Mouse (Mus musculus): ENCODE results near the gene Mrps18b. TPM values are rescaled to one million over a fixed set of nuclear protein-coding genes. Genes with fewer than 3 reads are reported as not detected.
"Not testable (repeated sequence)": the region's sequence is repeated elsewhere in the genome, so short reads cannot be mapped to it uniquely, and the experiment has no call there.

Gene Mrps18b
- polyA plus RNA-seq (2012; rRNA removed): 62.7 and 62.9 TPM in 2 replicates
- 68.0 and 70.3 TPM in 2 replicates for polyA plus RNA-seq (2014; fragmentation: Nextera tagmentation; extraction: Ambion mirVana)

GRCm38 (mm10) chr17:35916297-35917142 lies at the start of gene Mrps18b, which contains the start of gene Ppp1r10:
Gene Mrps18b (minus strand): TSS chr17:35916389.
Gene Ppp1r10 (plus strand): TSS chr17:35916434.
- DNase-seq (ENCODE audit: low spot score): peak; percentile 98
- Histone ChIP-seq H3K4me3 (replicated peaks; ENCODE audit: low read length) (peak within 1 kb of the TSS; percentile 74), H3K4me2 (replicated peaks; ENCODE audit: low read depth, low read length, severe bottlenecking) (peak within 1 kb of the TSS; percentile 77), H3K36me3 (ENCODE audit: control insufficient read depth, insufficient read depth, low read length) (peaks cover 37% of the 10 kb centered on the region), H3K9ac (ENCODE audit: low read depth, low read length, severe bottlenecking) (peak within 1 kb of the TSS; percentile 98), H3K4me1 (ENCODE audit: control insufficient read depth, insufficient read depth, low read length) (peaks cover 17% of the 10 kb centered on the region), H3K27me3 (ENCODE audit: control insufficient read depth, insufficient read depth, low read length) (no peaks in the 10 kb centered on the region), H3K9me3 (ENCODE audit: control insufficient read depth, low read length) (no peaks in the 10 kb centered on the region), H3K27ac (replicated peaks; ENCODE audit: low read depth, low read length) (peak within 1 kb of the TSS; percentile 97)
- TF ChIP-seq POLR2A (IDR thresholded peaks at IDR 0.05; ENCODE audit: borderline replicate concordance, extremely low read depth, insufficient read depth, insufficient read length): peak; percentile 99; the same call in 1 of the 2 replicates
- WGBS: under 1% methylated on average over 81 of the region's 83 CpGs
- peak; percentile 92 for ATAC-seq (ENCODE audit: low FRiP score, low read depth)

GRCm38 (mm10) chr17:35963279-35963678 lies 47.1 kb upstream of the Mrps18b start:
- no peak overlapping the region for H3K4me2 ChIP-seq (replicated peaks; ENCODE audit: low read depth, low read length, severe bottlenecking)
- WGBS: 86% methylated on average over 10 of the region's 10 CpGs
- H3K9me3 ChIP-seq (ENCODE audit: control insufficient read depth, low read length): no peaks in the 10 kb centered on the region
- H3K9ac ChIP-seq (ENCODE audit: low read depth, low read length, severe bottlenecking): no peak overlapping the region
- no peaks in the 10 kb centered on the region for H3K27me3 ChIP-seq (ENCODE audit: control insufficient read depth, insufficient read depth, low read length)
- peaks cover 66% of the 10 kb centered on the region for H3K36me3 ChIP-seq (ENCODE audit: control insufficient read depth, insufficient read depth, low read length)
- DNase-seq (ENCODE audit: low spot score) (no peak), ATAC-seq (ENCODE audit: low FRiP score, low read depth) (no peak)
- no peak for TF ChIP-seq POLR2A (IDR thresholded peaks at IDR 0.05; ENCODE audit: borderline replicate concordance, extremely low read depth, insufficient read depth, insufficient read length)
- no peak overlapping the region for H3K4me3 ChIP-seq (replicated peaks; ENCODE audit: low read length)
- no peak overlapping the region for H3K27ac ChIP-seq (replicated peaks; ENCODE audit: low read depth, low read length)
- H3K4me1 ChIP-seq (ENCODE audit: control insufficient read depth, insufficient read depth, low read length): no peaks in the 10 kb centered on the region

GRCm38 (mm10) chr17:35958533-35959223 lies 42.5 kb upstream of the Mrps18b start:
- H3K4me2 ChIP-seq (replicated peaks; ENCODE audit: low read depth, low read length, severe bottlenecking): no peak overlapping the region
- no peaks in the 10 kb centered on the region for H3K4me1 ChIP-seq (ENCODE audit: control insufficient read depth, insufficient read depth, low read length)
- DNase-seq (ENCODE audit: low spot score) (no peak), ATAC-seq (ENCODE audit: low FRiP score, low read depth) (no peak)
- H3K9ac ChIP-seq (ENCODE audit: low read depth, low read length, severe bottlenecking): no peak overlapping the region
- WGBS: 96% methylated on average over 15 of the region's 15 CpGs
- H3K27ac ChIP-seq (replicated peaks; ENCODE audit: low read depth, low read length): no peak overlapping the region
- H3K36me3 ChIP-seq (ENCODE audit: control insufficient read depth, insufficient read depth, low read length): peaks cover 81% of the 10 kb centered on the region
- TF ChIP-seq POLR2A (IDR thresholded peaks at IDR 0.05; ENCODE audit: borderline replicate concordance, extremely low read depth, insufficient read depth, insufficient read length): no peak
- H3K27me3 ChIP-seq (ENCODE audit: control insufficient read depth, insufficient read depth, low read length): no peaks in the 10 kb centered on the region
- no peaks in the 10 kb centered on the region for H3K9me3 ChIP-seq (ENCODE audit: control insufficient read depth, low read length)
- H3K4me3 ChIP-seq (replicated peaks; ENCODE audit: low read length): no peak overlapping the region

- Histone ChIP-seq H3K27ac (replicated peaks; ENCODE audit: low read depth, low read length) (no peak overlapping the region), H3K36me3 (ENCODE audit: control insufficient read depth, insufficient read depth, low read length) (peaks cover 42% of the 10 kb centered on the region), H3K9ac (ENCODE audit: low read depth, low read length, severe bottlenecking) (no peak overlapping the region), H3K9me3 (ENCODE audit: control insufficient read depth, low read length) (no peaks in the 10 kb centered on the region), H3K27me3 (ENCODE audit: control insufficient read depth, insufficient read depth, low read length) (no peaks in the 10 kb centered on the region), H3K4me3 (replicated peaks; ENCODE audit: low read length) (no peak overlapping the region), H3K4me1 (ENCODE audit: control insufficient read depth, insufficient read depth, low read length) (no peaks in the 10 kb centered on the region), H3K4me2 (replicated peaks; ENCODE audit: low read depth, low read length, severe bottlenecking) (no peak overlapping the region)
- DNase-seq (ENCODE audit: low spot score) (no peak), ATAC-seq (ENCODE audit: low FRiP score, low read depth) (no peak)
- no peak for TF ChIP-seq POLR2A (IDR thresholded peaks at IDR 0.05; ENCODE audit: borderline replicate concordance, extremely low read depth, insufficient read depth, insufficient read length)
- 78% methylated on average over 8 of the region's 8 CpGs for WGBS
Observed at GRCm38 (mm10) chr17:35954665-35955064, 38.5 kb upstream of the Mrps18b start.

- H3K36me3 ChIP-seq (ENCODE audit: control insufficient read depth, insufficient read depth, low read length): peaks cover 21% of the 10 kb centered on the region
- not testable (repeated sequence) for H3K27me3 ChIP-seq (ENCODE audit: control insufficient read depth, insufficient read depth, low read length); H3K4me1 ChIP-seq (ENCODE audit: control insufficient read depth, insufficient read depth, low read length); H3K27ac ChIP-seq (replicated peaks; ENCODE audit: low read depth, low read length); H3K9me3 ChIP-seq (ENCODE audit: control insufficient read depth, low read length); DNase-seq (ENCODE audit: low spot score); H3K9ac ChIP-seq (ENCODE audit: low read depth, low read length, severe bottlenecking); ATAC-seq (ENCODE audit: low FRiP score, low read depth); H3K4me2 ChIP-seq (replicated peaks; ENCODE audit: low read depth, low read length, severe bottlenecking); H3K4me3 ChIP-seq (replicated peaks; ENCODE audit: low read length)
- WGBS: 96% methylated on average over 2 of the region's 3 CpGs
Observed at GRCm38 (mm10) chr17:35952559-35952958, 36.4 kb upstream of the Mrps18b start.

GRCm38 (mm10) chr17:35950946-35951345 lies 34.8 kb upstream of the Mrps18b start:
- H3K4me2 ChIP-seq (replicated peaks; ENCODE audit: low read depth, low read length, severe bottlenecking); H3K27ac ChIP-seq (replicated peaks; ENCODE audit: low read depth, low read length); ATAC-seq (ENCODE audit: low FRiP score, low read depth); H3K4me1 ChIP-seq (ENCODE audit: control insufficient read depth, insufficient read depth, low read length); DNase-seq (ENCODE audit: low spot score); H3K27me3 ChIP-seq (ENCODE audit: control insufficient read depth, insufficient read depth, low read length); H3K36me3 ChIP-seq (ENCODE audit: control insufficient read depth, insufficient read depth, low read length); H3K4me3 ChIP-seq (replicated peaks; ENCODE audit: low read length); H3K9me3 ChIP-seq (ENCODE audit: control insufficient read depth, low read length); H3K9ac ChIP-seq (ENCODE audit: low read depth, low read length, severe bottlenecking): not testable (repeated sequence)

Measured in limb, embryonic 14.5 days (tissue).